In the genomic region with DNA sequence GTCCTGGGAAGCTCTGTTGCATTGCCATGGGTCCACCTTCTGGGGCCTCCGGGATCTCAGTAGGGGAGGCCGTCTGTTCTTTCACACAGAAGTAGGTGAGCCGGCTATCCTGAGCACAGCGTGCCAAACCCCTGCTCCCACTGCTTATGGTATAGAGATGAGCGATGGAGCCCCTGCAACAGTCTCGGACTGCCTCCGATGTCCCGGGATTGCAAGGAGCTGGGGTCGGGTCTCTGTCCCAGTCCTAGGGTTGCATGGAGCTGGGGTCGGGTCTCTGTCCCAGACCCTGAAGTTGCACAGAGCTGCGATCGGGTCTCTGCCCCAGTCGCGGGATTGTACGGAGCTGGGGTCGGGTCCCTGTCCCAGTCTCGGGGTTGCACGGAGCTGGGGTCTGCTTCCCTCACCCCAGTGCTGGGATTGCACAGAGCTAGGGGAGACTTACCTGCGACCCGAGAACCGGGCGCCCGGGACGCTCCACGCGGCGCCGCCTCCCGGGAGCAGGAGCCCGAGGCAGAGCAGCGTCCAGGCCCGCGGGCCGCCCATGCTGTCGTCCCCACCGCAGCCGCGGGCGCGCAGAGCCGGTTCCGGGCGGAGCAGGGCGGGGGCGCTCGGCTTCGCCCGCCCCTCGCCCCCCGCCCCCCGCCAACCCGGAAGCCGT, we compare ENCODE assay signal across 8 mouse cellular contexts. TPM values are rescaled to one million over a fixed set of nuclear protein-coding genes. Genes with fewer than 3 reads are reported as not detected.
A peak's percentile ranks its signal among the peaks of the same experiment; 100 is the strongest.
DNase-seq lines count a peak whose midpoint lies in the region; ATAC-seq lines count a peak whose summit lies in the region.

A gene (minus strand): TSS at position 578 of the 658 bp plus-strand sequence.

- H3K9me3 ChIP-seq in kidney, embryonic 14.5 days (ENCODE audit: control insufficient read depth, low read length) = no peaks in the 10 kb centered on the region
- H3K9me3 ChIP-seq in forebrain, embryonic 13.5 days (replicated peaks) = no peaks in the 10 kb centered on the region
- H3K9me3 ChIP-seq in kidney, embryonic 16.5 days (ENCODE audit: low read length) = no peaks in the 10 kb centered on the region
- H3K9me3 ChIP-seq in midbrain, embryonic 10.5 days (replicated peaks) = no peaks in the 10 kb centered on the region

- under 1% methylated on average over 40 of the region's 53 CpGs for WGBS in kidney, embryonic 14.5 days
- under 1% methylated on average over 27 of the region's 53 CpGs for WGBS in forebrain, embryonic 13.5 days
- under 1% methylated on average over 40 of the region's 53 CpGs for WGBS in kidney, embryonic 16.5 days
- under 1% methylated on average over 53 of the region's 53 CpGs for WGBS in midbrain, embryonic 10.5 days

- H3K4me3 ChIP-seq in kidney, embryonic 14.5 days (ENCODE audit: low read length) = peak within 1 kb of the TSS; percentile 69
- peak within 1 kb of the TSS; percentile 56 for H3K4me3 ChIP-seq in forebrain, embryonic 13.5 days
- H3K4me3 ChIP-seq in kidney, embryonic 16.5 days (ENCODE audit: low read length) = peak within 1 kb of the TSS; percentile 73
- H3K4me3 ChIP-seq in midbrain, embryonic 10.5 days = peak within 1 kb of the TSS; percentile 74

- peak within 1 kb of the TSS; percentile 85 for H3K9ac ChIP-seq in kidney, embryonic 14.5 days (ENCODE audit: low read depth, low read length)
- peak within 1 kb of the TSS; percentile 78 for H3K9ac ChIP-seq in forebrain, embryonic 13.5 days
- H3K9ac ChIP-seq in kidney, embryonic 16.5 days (replicated peaks; ENCODE audit: low read length) = peak within 1 kb of the TSS; percentile 91

- DNase-seq in kidney, adult 11 months = no peak
- DNase-seq in T-cell, adult 2 months (ENCODE audit: low spot score) = peak; percentile 33
- DNase-seq in midbrain, embryonic 10.5 days (ENCODE audit: low spot score) = peak; percentile 65
- DNase-seq in thymus, postnatal 4 days = peak; percentile 81
- DNase-seq in layer of hippocampus, adult 9-10 months (ENCODE audit: low spot score) = no peak

- H3K4me1 ChIP-seq in kidney, embryonic 14.5 days (ENCODE audit: control insufficient read depth, insufficient read depth, low read length) = peaks cover 67% of the 10 kb centered on the region
- H3K4me1 ChIP-seq in forebrain, embryonic 13.5 days = peaks cover 51% of the 10 kb centered on the region
- peaks cover 75% of the 10 kb centered on the region for H3K4me1 ChIP-seq in kidney, embryonic 16.5 days (ENCODE audit: insufficient read depth, low read length)
- H3K4me1 ChIP-seq in midbrain, embryonic 10.5 days = peaks cover 61% of the 10 kb centered on the region

- peak; percentile 22 for ATAC-seq in kidney, embryonic 14.5 days (ENCODE audit: low FRiP score, low TSS enrichment)
- ATAC-seq in forebrain, embryonic 13.5 days = peak; percentile 61
- ATAC-seq in kidney, embryonic 16.5 days (ENCODE audit: low FRiP score, low TSS enrichment) = peak; percentile 5; the same call in 1 of the 2 replicates

- H3K4me2 ChIP-seq in kidney, embryonic 14.5 days (replicated peaks; ENCODE audit: low read depth, low read length) = peak within 1 kb of the TSS; percentile 85
- peak within 1 kb of the TSS; percentile 93 for H3K4me2 ChIP-seq in forebrain, embryonic 13.5 days
- H3K4me2 ChIP-seq in kidney, embryonic 16.5 days (replicated peaks; ENCODE audit: low read depth, low read length) = peak within 1 kb of the TSS; percentile 67

- H3K27me3 ChIP-seq in kidney, embryonic 14.5 days (ENCODE audit: control insufficient read depth, insufficient read depth, low read length) = no peaks in the 10 kb centered on the region; the same call in 1 of the 2 replicates
- H3K27me3 ChIP-seq in forebrain, embryonic 13.5 days = 0 out of 2 replicates have a peak, but pooled peaks cover 9% of the 10 kb centered on the region
- H3K27me3 ChIP-seq in kidney, embryonic 16.5 days (ENCODE audit: insufficient read depth, low read length) = no peaks in the 10 kb centered on the region
- peaks cover 56% of the 10 kb centered on the region for H3K27me3 ChIP-seq in midbrain, embryonic 10.5 days (ENCODE audit: low read depth, poor library complexity, severe bottlenecking)

- peak within 1 kb of the TSS; percentile 85 for H3K27ac ChIP-seq in kidney, embryonic 14.5 days (ENCODE audit: low read depth, low read length)
- no peak within 1 kb of the TSS for H3K27ac ChIP-seq in forebrain, embryonic 13.5 days
- peak within 1 kb of the TSS; percentile 92 for H3K27ac ChIP-seq in kidney, embryonic 16.5 days (ENCODE audit: low read length)
- peak within 1 kb of the TSS; percentile 89 for H3K27ac ChIP-seq in midbrain, embryonic 10.5 days (replicated peaks)

- no peaks in the 10 kb centered on the region for H3K36me3 ChIP-seq in kidney, embryonic 14.5 days (ENCODE audit: control insufficient read depth, insufficient read depth, low read length)
- no peaks in the 10 kb centered on the region for H3K36me3 ChIP-seq in forebrain, embryonic 13.5 days (ENCODE audit: poor library complexity, severe bottlenecking)
- H3K36me3 ChIP-seq in kidney, embryonic 16.5 days (ENCODE audit: insufficient read depth, low read length) = no peaks in the 10 kb centered on the region
- no peaks in the 10 kb centered on the region for H3K36me3 ChIP-seq in midbrain, embryonic 10.5 days

RNA-seq across cellular contexts. Expression of the gene that starts here (rescaled TPM):
- 141 and 178 TPM in 2 replicates for polyA plus RNA-seq in kidney, embryonic 14.5 days (2014; fragmentation: Nextera tagmentation; extraction: Ambion mirVana)
- polyA plus RNA-seq in forebrain, embryonic 13.5 days (2015; fragmentation: Nextera tagmentation; extraction: Ambion mirVana) = 14.9 and 18.8 TPM in 2 replicates
- polyA plus RNA-seq in kidney, embryonic 16.5 days (2015; fragmentation: Nextera tagmentation; extraction: Ambion mirVana) = 230 and 247 TPM in 2 replicates
- 21.9 and 28.2 TPM in 2 replicates for polyA plus RNA-seq in midbrain, embryonic 10.5 days (2016; fragmentation: Nextera tagmentation; extraction: Ambion mirVana)

Comparison
In these comparisons a context has a peak if more than half of its experiments do, and no peak if none do; other contexts are left out.
1. ATAC-seq: peak in every context shown above with its lines; median percentile 61 in forebrain, embryonic 13.5 days; 22 in kidney, embryonic 14.5 days; 5 in kidney, embryonic 16.5 days.
2. DNase-seq: peak in T-cell, adult 2 months (single experiment), midbrain, embryonic 10.5 days (single experiment) and thymus, postnatal 4 days (single experiment); none in kidney, adult 11 months (single experiment) and layer of hippocampus, adult 9-10 months (single experiment).
3. Peak in every context shown above with its lines, with median percentiles within 50 percentile points of each other: H3K4me2 ChIP-seq, H3K4me3 ChIP-seq and H3K9ac ChIP-seq.